Mouse (Mus musculus): ENCODE data around the gene Ncoa5.

Ncoa5 gene

DNA sequence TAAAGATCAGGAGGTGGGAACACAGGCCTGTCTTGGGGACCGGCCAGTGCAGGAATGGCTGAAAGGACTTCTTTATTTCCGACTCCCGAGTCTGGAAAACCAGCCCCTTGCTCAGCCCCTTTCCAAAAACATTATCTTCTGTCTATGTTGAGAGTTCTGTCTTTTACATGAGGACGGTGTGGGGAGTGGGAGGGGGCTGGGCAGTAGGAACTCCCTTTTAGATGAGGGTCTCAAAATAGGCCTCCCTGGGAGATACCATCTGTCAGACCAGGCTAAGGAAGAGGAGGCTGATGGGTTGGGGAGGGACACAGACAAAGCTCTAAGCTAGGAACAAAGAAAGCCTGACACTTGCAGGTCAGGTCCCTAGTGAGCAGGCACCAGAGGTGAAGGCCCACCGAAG is 14.4 kb upstream of the Ncoa5 start:
- no peak for DNase-seq

GRCm38 (mm10) chr2:165043729-165044128 is 9.1 kb upstream of the Ncoa5 start:
- no peak for DNase-seq

GRCm38 (mm10) chr2:165043090-165043636 is 8.5 kb upstream of the Ncoa5 start:
- no peak for DNase-seq

DNA sequence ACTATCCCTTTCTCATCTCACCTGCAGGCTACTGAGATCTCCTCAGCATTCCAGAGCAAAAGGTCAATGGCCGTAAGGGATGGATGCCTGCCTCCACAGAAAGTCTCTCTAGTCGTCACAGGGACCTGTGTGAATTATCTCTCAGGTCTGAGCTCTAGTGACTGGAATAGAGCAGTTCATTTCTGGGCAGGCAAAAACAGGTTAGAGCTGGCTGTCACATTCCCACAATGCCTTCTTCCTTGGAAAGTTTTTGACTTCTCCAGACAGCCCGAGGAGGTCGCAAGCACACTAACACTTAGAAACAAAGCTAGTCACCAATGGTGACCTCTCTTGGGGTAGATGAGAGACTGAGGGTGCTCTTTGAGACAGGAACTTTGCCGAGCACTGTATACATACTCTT is 7.5 kb upstream of the Ncoa5 start:
- no peak for DNase-seq

DNA sequence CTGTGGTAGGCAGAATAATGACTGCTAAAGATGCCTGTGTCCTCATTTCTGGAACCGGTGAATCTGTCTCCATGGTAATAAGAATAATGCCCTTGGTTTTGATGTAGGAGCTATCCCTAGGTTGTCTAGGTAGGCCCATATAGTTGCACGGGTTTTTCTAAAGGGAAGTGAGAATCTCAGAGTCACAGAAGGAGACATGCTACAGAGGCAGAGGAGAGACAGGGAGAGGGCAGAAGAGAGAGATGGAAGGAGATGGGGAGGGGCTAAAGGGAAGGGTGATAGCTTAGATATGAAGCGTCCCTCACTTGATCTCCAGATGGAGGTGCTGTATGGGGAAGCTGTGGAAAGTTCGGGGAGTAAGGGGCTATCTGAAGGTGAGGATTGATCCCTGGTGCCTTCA is 2.7 kb upstream of the Ncoa5 start:
- no peak for DNase-seq

DNA sequence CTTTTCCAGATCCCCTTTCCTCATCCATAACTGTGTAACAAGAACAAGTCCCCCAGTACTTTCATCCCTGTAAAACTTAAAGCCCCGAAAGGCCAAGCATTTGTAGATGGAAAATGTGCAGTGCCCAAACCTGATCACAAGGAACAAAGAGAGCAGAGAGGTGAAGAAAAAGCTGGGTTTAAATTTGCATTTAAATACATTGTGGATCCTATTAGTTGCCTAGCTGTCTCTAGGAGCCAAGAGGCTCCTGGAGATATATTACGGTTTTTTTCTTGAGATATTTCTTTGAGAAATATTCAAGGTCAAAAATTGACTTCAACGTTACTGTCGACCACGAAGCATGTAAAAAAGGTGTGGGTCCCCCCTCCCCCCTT is 378 bp upstream of the Ncoa5 start:
- DNase-seq: no peak

DNA sequence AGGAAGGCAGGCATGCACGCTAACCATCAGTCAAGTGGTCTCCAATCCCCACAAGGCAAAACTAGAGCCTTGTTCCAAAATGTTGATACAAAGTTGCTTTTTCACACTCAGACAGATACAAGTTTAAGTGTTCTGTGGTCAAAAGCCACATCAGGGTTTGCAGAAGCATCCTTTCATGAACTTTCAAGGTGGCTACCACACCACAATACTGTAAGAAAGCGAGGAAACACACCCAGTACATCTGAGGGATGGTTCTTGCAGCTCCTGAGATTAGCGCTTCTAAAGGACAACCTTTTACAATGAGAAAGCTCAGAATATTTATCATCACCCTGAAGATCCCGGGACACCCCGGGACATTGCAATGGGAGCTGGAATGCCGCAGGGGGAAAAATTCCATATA is 1.4 kb downstream of the Ncoa5 start:
- DNase-seq: no peak

- DNase-seq: no peak
Measured at GRCm38 (mm10) chr2:165032533-165032932, 2.1 kb downstream of the Ncoa5 start.

GRCm38 (mm10) chr2:165027163-165027562 is 7.5 kb downstream of the Ncoa5 start:
- no peak for DNase-seq

DNA sequence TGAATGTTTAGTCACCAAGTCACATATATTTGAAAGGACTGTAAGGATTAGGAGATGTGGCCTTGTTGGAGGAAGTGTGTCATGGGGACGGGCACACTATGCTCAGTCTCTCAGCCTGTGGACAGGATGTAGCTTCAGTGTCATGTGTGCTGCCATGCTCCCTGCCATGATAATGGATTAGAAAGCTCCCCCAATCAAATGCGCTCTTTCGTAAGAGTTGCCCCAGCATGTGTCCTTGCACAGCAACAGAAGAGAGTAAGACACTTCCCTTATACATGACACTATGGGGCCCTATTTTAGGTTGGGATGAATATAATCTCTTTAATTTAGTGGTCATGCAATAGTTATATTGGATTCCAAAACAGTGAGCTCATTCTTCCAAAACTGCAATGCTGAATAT is 14.2 kb downstream of the Ncoa5 start:
- DNase-seq: no peak

GRCm38 (mm10) chr2:165014935-165015334 is 19.7 kb downstream of the Ncoa5 start:
- no peak for DNase-seq

- DNase-seq: no peak
Measured at GRCm38 (mm10) chr2:165010351-165010750, 24.3 kb downstream of the Ncoa5 start.

DNA sequence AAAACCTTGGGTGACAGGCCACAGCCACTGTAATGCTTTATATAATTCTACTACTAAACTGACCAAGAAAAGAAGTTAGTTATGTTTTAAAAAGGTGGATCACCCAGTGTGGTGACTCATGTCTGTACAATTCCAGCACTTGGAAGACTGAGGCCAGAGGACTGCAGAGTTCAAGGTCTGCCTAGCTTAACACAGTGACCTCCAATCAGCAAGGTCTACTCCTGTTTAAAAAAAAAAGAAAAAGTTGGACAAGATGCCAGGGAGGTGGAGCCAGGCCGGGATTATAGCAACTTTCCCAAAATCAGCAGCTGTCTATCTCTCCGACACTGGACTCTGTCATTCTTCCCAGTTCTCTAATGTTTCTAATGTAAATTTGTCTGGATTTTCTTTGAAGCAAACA is 25.1 kb downstream of the Ncoa5 start:
- no peak for DNase-seq

DNA sequence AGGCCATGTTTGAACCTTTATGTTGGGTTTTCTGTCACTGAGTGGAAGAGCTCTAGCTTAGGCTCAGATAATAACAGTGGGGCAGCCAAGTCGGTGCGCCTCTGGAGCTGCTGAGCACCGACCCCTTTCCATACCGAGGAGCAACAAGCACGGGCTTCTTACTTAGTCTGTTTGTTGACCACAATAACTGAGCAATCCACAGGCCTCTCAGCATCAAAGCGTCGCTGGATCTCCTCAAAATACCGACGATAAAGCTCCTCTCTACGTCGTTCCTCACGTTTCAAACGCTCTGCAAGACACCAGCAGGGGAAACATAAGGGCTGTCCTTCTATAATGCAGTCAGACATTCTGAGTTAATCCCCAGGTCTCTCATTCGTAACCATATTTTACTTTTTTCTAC is 25.5 kb downstream of the Ncoa5 start:
- no peak for DNase-seq

- DNase-seq: no peak
Measured at GRCm38 (mm10) chr2:165007986-165008385, 26.7 kb downstream of the Ncoa5 start.

- DNase-seq: no peak
Measured at GRCm38 (mm10) chr2:165006813-165007212, 27.9 kb downstream of the Ncoa5 start.

DNA sequence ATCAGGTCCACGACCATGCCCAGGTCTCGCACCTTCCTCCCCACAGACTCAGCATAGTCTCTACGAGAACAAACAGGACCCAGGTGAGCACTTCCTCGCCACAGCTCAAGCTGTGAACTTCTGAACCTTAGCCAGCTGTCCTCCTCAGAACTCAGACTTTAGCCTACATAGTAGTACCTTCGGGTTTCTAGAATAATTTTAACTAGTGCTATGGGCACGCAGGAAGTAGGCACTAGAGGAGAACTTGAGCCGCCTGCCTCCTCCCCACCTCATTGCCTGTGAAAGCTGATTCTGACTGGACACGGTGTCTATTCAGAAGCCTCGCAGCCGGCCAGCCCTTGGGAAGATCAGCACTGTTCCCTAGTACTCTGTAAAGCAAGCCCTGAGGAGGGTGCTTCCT is 30.4 kb downstream of the Ncoa5 start:
- no peak for DNase-seq

DNA sequence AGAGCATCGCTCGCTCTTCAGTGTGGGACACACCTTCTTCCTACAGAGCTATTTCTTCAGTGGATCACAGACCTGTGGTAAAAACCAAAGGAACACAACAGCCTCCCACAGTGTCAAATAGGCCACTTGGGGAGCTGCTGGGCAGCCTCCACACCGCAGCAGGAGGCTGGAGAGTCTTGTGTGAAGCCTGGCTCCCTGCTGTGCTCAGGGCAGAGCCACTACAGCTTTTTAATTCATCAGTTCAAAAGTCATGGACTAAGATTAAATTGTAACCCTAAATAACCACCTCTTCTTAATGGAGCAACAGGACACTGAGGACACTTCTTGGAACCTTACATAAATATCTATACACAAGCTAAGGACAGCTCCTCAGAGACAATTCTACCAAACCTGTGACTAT is 31.6 kb downstream of the Ncoa5 start:
- DNase-seq: no peak

DNA sequence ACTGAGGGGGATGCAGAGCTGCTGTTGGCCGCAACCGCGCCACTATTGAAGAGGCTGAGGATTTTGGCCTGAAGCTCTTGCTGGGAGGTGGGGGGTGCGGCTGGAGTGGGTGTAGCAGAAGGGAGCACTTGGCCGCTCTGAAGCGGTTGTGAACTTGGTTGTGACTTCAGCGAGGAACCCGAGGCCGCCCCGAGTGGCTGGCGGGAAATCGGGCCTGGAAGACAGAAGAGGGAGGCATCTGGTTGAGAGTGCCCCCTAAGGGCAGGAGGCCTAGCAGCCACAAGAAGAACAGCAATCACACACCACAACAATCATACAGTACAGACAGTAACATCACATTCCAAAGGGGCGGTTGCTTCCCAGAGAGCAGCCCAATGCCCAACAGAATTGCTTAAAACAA is 32.7 kb downstream of the Ncoa5 start:
- no peak for DNase-seq

DNA sequence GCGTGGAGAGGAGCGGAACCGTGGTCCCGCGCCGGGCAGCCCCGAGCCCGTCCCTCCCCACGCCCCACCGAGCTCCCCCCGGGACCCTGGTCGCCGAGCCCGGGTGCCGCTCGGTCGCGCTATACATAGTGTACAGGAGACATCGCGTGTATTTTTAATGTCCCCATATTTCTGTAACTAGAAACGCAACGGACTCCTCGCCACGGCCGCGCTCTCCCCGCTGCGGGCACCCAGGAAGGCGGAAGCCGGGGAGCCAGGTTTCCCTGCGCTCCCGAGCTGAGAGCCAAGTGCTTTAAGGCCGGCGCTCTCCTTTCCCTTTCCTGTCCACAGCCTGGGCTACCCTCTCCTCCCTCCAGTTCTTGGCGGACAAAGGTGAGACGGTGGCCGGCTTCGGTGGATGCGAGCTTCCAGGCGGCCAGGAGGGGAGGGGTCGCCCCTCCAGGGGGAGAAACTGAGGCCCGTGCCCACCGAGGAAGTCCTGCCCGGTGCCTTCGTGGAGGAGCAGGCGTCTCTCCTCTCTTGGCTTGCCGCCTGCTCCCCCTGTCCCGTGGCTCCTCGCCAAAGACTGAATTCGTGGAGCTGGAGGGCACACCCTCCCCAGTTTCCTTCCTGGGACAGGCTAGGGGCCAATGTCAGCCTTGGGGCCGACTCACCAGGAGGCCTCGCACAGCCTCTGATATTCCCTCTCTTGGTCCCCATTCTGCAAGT is 36.8 kb downstream of the Ncoa5 start:
- peak; percentile 60 to 70 for DNase-seq

DNA sequence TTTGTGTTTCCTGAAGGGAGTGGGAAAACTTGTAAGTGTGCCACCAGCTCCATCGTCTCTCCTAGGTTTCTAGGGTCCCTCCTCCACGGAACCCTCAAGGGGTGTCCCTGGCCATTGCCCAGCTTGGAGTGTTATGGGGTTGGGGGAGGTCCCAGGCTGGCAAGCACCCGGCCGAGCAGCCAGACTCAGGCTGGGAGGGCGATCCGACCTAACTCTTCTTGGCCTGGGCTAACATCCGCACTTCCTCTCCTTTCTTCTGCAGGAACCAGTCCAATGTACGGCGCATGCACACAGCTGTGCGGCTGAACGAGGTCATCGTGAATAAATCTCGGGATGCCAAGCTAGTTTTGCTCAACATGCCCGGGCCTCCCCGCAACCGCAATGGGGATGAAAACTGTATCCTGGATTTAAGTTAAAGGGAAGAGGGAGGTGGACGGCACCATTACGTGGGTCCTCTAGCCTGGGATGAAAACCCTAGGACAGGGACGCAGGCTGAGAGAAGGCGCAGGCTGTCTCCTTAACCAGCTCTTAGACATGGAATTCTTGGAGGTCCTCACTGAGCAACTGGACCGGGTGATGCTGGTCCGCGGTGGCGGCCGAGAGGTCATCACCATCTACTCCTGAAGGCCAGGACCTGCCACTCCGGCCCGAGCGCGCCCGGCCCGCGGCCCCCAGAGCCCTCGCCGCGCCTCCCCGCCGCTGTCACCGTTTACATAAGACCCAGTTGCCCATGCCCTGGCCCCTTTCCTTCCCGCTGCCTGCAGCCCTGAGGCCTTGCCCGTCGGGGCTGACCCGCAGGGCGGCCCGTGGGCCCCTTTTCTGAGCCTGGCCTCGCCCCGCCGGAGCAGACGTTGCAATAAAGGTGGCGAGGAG is 37.6 kb downstream of the Ncoa5 start:
- DNase-seq: no peak

- no peak for DNase-seq
Measured at GRCm38 (mm10) chr2:164995976-164996375, 38.7 kb downstream of the Ncoa5 start.

GRCm38 (mm10) chr2:164994659-164995428 is 39.8 kb downstream of the Ncoa5 start:
- no peak for DNase-seq

Measured in lung, postnatal 4 days (tissue).